Mouse (Mus musculus): ENCODE measurements at regions not wholly inside any gene's neighbourhood (a gene's known extent, or its start where the extent isn't known, plus 50 kb on each side); places are given as distances from the start of the nearest gene placed in this dataset.

GRCm38 (mm10) chr9:73392036-73392435, 278.8 kb downstream of the Rsl24d1 start:
- Histone ChIP-seq H3K4me1 (ENCODE audit: control insufficient read depth, insufficient read depth, low read length) (no peaks in the 10 kb centered on the region), H3K4me3 (replicated peaks; ENCODE audit: extremely low read depth, low read depth, low read length) (no peak overlapping the region)
- WGBS, result 70% methylated on average over 7 of the region's 7 CpGs
- no peak for DNase-seq
- TF ChIP-seq CTCF (IDR thresholded peaks at IDR 0.05; ENCODE audit: insufficient read depth, low read length) (no peak), POLR2A (IDR thresholded peaks at IDR 0.05; ENCODE audit: borderline replicate concordance, extremely low read depth, low read depth, low read length) (no peak)

- Histone ChIP-seq H3K4me3 (replicated peaks; ENCODE audit: extremely low read depth, low read depth, low read length) (no peak overlapping the region), H3K4me1 (ENCODE audit: control insufficient read depth, insufficient read depth, low read length) (no peaks in the 10 kb centered on the region)
- no peak for DNase-seq
- no peak for TF ChIP-seq POLR2A (IDR thresholded peaks at IDR 0.05; ENCODE audit: borderline replicate concordance, extremely low read depth, low read depth, low read length)
- TF ChIP-seq CTCF (IDR thresholded peaks at IDR 0.05; ENCODE audit: insufficient read depth, low read length), result no peak
- WGBS, result 73% methylated on average over 8 of the region's 8 CpGs
Measured at GRCm38 (mm10) chr9:73413367-73413930, 300.2 kb downstream of the Rsl24d1 start.

- no peak for TF ChIP-seq CTCF (IDR thresholded peaks at IDR 0.05; ENCODE audit: insufficient read depth, low read length)
- TF ChIP-seq POLR2A (IDR thresholded peaks at IDR 0.05; ENCODE audit: borderline replicate concordance, extremely low read depth, low read depth, low read length), result no peak
- no peak for DNase-seq
- WGBS, result 70% methylated on average over 10 of the region's 10 CpGs
- Histone ChIP-seq H3K4me1 (ENCODE audit: control insufficient read depth, insufficient read depth, low read length) (no peaks in the 10 kb centered on the region), H3K4me3 (replicated peaks; ENCODE audit: extremely low read depth, low read depth, low read length) (no peak overlapping the region)
Measured at GRCm38 (mm10) chr9:73416084-73416777, 303.0 kb downstream of the Rsl24d1 start.

Measured in lung, adult 2 months (tissue).